In the genomic region with DNA sequence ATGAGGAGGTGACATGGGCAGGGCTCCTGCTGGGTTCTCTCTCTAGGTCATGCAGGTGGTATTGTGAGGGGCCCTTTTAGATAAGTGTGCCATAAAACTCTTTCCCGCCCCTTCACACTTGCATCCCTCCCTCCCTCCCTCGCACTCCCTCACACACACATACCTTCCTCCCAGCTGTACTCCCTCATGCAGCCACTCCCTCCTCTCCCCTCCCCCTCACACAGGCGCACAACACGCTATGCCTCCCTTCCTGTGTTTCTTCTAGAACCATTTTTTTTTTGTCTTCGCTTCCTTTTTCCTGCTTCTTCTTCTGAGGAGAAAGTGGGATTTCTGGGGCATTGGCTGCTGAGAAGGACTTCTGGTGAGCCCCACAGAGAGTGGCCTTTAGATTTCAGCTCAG, we compare ENCODE assay signal across 13 mouse cellular contexts. TPM values are rescaled to one million over a fixed set of nuclear protein-coding genes. Genes with fewer than 3 reads are reported as not detected.
DNase-seq lines count a peak whose midpoint lies in the region; ATAC-seq lines count a peak whose summit lies in the region.
"Had no signal": no experiment of that assay in that cellular context is flagged by ENCODE, and none has a peak within 500 bp of the region (broad histone marks: within the 10 kb centered on the region; RNA-seq: fewer than 3 reads in every experiment).

No protein-coding gene starts in this region.

- no peak for ATAC-seq in hindbrain, embryonic 11.5 days (ENCODE audit: low FRiP score)
- ATAC-seq in intestine, embryonic 15.5 days: peak; percentile 79
- ATAC-seq: activated CD4-positive, CD25-positive, alpha-beta regulatory T cell, adult 4 months; midbrain, embryonic 15.5 days had no signal

- H3K4me2 ChIP-seq in hindbrain, embryonic 11.5 days (replicated peaks; ENCODE audit: low read depth, low read length): no peak overlapping the region
- peak overlapping the region; percentile 41 for H3K4me2 ChIP-seq in intestine, embryonic 15.5 days (replicated peaks)
- H3K4me2 ChIP-seq: midbrain, embryonic 15.5 days; neural tube, embryonic 15.5 days had no signal

- H3K4me3 ChIP-seq in hindbrain, embryonic 10.5 days: no peak overlapping the region
- H3K4me3 ChIP-seq in hindbrain, embryonic 11.5 days (ENCODE audit: low read depth, low read length): no peak overlapping the region
- H3K4me3 ChIP-seq in intestine, embryonic 15.5 days (replicated peaks): no peak overlapping the region
- H3K4me3 ChIP-seq: midbrain, embryonic 15.5 days; neural tube, embryonic 15.5 days had no signal

- no peak overlapping the region for H3K9ac ChIP-seq in hindbrain, embryonic 11.5 days (ENCODE audit: low read depth, low read length)
- no peak overlapping the region for H3K9ac ChIP-seq in intestine, embryonic 15.5 days
- H3K9ac ChIP-seq: liver, embryonic 14.5 days; midbrain, embryonic 15.5 days; neural tube, embryonic 15.5 days had no signal

- H3K27ac ChIP-seq in hindbrain, embryonic 10.5 days: 0 out of 2 replicates have a peak overlapping the region, but pooled peaks have one; percentile 35
- H3K27ac ChIP-seq in hindbrain, embryonic 11.5 days (ENCODE audit: low read depth, low read length): no peak overlapping the region
- peak overlapping the region; percentile 92 for H3K27ac ChIP-seq in intestine, embryonic 15.5 days
- H3K27ac ChIP-seq: liver, embryonic 14.5 days; midbrain, embryonic 15.5 days; neural tube, embryonic 15.5 days had no signal

- H3K27me3 ChIP-seq in hindbrain, embryonic 10.5 days (ENCODE audit: insufficient read depth, poor library complexity, severe bottlenecking): no peaks in the 10 kb centered on the region
- H3K27me3 ChIP-seq in hindbrain, embryonic 11.5 days (ENCODE audit: control insufficient read depth, insufficient read depth, low read length): no peaks in the 10 kb centered on the region
- H3K27me3 ChIP-seq in intestine, embryonic 15.5 days (replicated peaks): no peaks in the 10 kb centered on the region
- H3K27me3 ChIP-seq: CH12.LX; midbrain, embryonic 15.5 days; neural tube, embryonic 15.5 days had no signal

- peaks cover 14% of the 10 kb centered on the region for H3K4me1 ChIP-seq in hindbrain, embryonic 10.5 days (replicated peaks)
- no peaks in the 10 kb centered on the region for H3K4me1 ChIP-seq in hindbrain, embryonic 11.5 days (replicated peaks; ENCODE audit: control insufficient read depth, insufficient read depth, low read length)
- peaks cover 9% of the 10 kb centered on the region; the same call in 1 of the 2 replicates for H3K4me1 ChIP-seq in intestine, embryonic 15.5 days (replicated peaks)
- H3K4me1 ChIP-seq: midbrain, embryonic 15.5 days; neural tube, embryonic 15.5 days had no signal

- H3K9me3 ChIP-seq in hindbrain, embryonic 10.5 days: no peaks in the 10 kb centered on the region
- H3K9me3 ChIP-seq in hindbrain, embryonic 11.5 days (ENCODE audit: control insufficient read depth, low read length): no peaks in the 10 kb centered on the region
- no peaks in the 10 kb centered on the region for H3K9me3 ChIP-seq in intestine, embryonic 15.5 days
- H3K9me3 ChIP-seq: midbrain, embryonic 15.5 days; neural tube, embryonic 15.5 days had no signal

- DNase-seq in hindbrain, embryonic 10.5 days (ENCODE audit: low spot score): no peak
- DNase-seq in hindbrain, embryonic 11.5 days (ENCODE audit: low spot score): no peak
- DNase-seq in lung, postnatal 10 days: peak; percentile 24
- no peak for DNase-seq in lung, postnatal 14 days
- DNase-seq in thymus, postnatal 14 days: peak; percentile 35
- DNase-seq in right cerebral cortex, postnatal 14 days: no peak
- DNase-seq in layer of hippocampus, postnatal 14 days (ENCODE audit: low spot score in 2 of 2): no peak

- WGBS in hindbrain, embryonic 10.5 days: 61% methylated on average over 5 of the region's 5 CpGs
- WGBS in hindbrain, embryonic 11.5 days: 45% methylated on average over 5 of the region's 5 CpGs
- 7% methylated on average over 5 of the region's 5 CpGs for WGBS in intestine, embryonic 15.5 days

- H3K36me3 ChIP-seq in hindbrain, embryonic 10.5 days: no peaks in the 10 kb centered on the region
- no peaks in the 10 kb centered on the region for H3K36me3 ChIP-seq in hindbrain, embryonic 11.5 days (ENCODE audit: control insufficient read depth, insufficient read depth, low read length)
- H3K36me3 ChIP-seq in intestine, embryonic 15.5 days: no peaks in the 10 kb centered on the region
- H3K36me3 ChIP-seq: midbrain, embryonic 15.5 days; neural tube, embryonic 15.5 days had no signal

RNA-seq across cellular contexts. Expression of a gene that starts 45.8 kb away (rescaled TPM):
- 92.4 and 100 TPM in 2 replicates for polyA plus RNA-seq in hindbrain, embryonic 10.5 days (2016; fragmentation: Nextera tagmentation; extraction: Ambion mirVana)
- polyA plus RNA-seq in hindbrain, embryonic 11.5 days (2014; fragmentation: Nextera tagmentation; extraction: Ambion mirVana): 112 and 123 TPM in 2 replicates
- polyA plus RNA-seq in intestine, embryonic 15.5 days (2015; fragmentation: Nextera tagmentation; extraction: Ambion mirVana): 128 TPM in 2 replicates
- total RNA-seq in layer of hippocampus, postnatal 14 days (2021): 10 to 100 TPM; 84.1 to 84.4 TPM

Comparison
In these comparisons a context has a peak if more than half of its experiments do, and no peak if none do; other contexts are left out.
1. DNase-seq: peak in lung, postnatal 10 days (single experiment) and thymus, postnatal 14 days (single experiment); none in hindbrain, embryonic 10.5 days (single experiment), hindbrain, embryonic 11.5 days (single experiment), lung, postnatal 14 days (single experiment), right cerebral cortex, postnatal 14 days (single experiment) and layer of hippocampus, postnatal 14 days (0 of 2).